15 mouse cellular contexts compared by ENCODE assay signal in genomic region chr17:84047520-84047919, GRCm38 (mm10).
DNase-seq lines count a peak whose midpoint lies in the region; ATAC-seq and TF ChIP-seq lines count a peak whose summit lies in the region.
"Had no signal": no experiment of that assay in that cellular context is flagged by ENCODE, and none has a peak within 500 bp of the region (broad histone marks: within the 10 kb centered on the region; RNA-seq: fewer than 3 reads in every experiment).

No protein-coding gene starts in this region.

- DNase-seq in heart, postnatal 0 days (ENCODE audit: low spot score): no peak
- no peak for DNase-seq in heart, adult 8-10 months (ENCODE audit: low spot score)
- DNase-seq in lung, embryonic 14.5 days: no peak
- no peak for DNase-seq in lung, adult 18-20 months
- DNase-seq in NIH3T3 (ENCODE audit: low read depth): peak; percentile 38
- DNase-seq in stomach, postnatal 0 days (ENCODE audit: low spot score): no peak
- DNase-seq: adrenal gland, postnatal 36 days; cerebellum, adult 11 months; embryo, embryonic 11 days; gastrocnemius, postnatal 36 days; heart, postnatal 10 days; kidney, postnatal 14 days; right cerebral cortex, adult 18-20 months had no signal

- ATAC-seq in heart, postnatal 0 days (ENCODE audit: insufficient read depth, low read depth): no peak
- ATAC-seq in lung, embryonic 14.5 days (ENCODE audit: insufficient read depth): no peak
- no peak for ATAC-seq in stomach, postnatal 0 days (ENCODE audit: low FRiP score, low TSS enrichment)
- no peak for ATAC-seq in erythroid progenitor cell, adult 5-6 weeks (replicated peaks; ENCODE audit: low FRiP score, poor library complexity, severe bottlenecking)

- no peaks in the 10 kb centered on the region for H3K36me3 ChIP-seq in heart, postnatal 0 days (replicated peaks; ENCODE audit: control insufficient read depth, insufficient read depth, low read length)
- no peaks in the 10 kb centered on the region for H3K36me3 ChIP-seq in lung, embryonic 14.5 days (ENCODE audit: insufficient read depth)
- no peaks in the 10 kb centered on the region for H3K36me3 ChIP-seq in stomach, postnatal 0 days (ENCODE audit: control insufficient read depth, insufficient read depth, low read length)
- H3K36me3 ChIP-seq: hindbrain, embryonic 15.5 days had no signal

- H3K4me3 ChIP-seq in heart, postnatal 0 days (ENCODE audit: low read depth, low read length): no peak overlapping the region
- H3K4me3 ChIP-seq in lung, embryonic 14.5 days (ENCODE audit: low read depth, low read length): no peak overlapping the region
- H3K4me3 ChIP-seq in stomach, postnatal 0 days (ENCODE audit: low read depth, low read length): no peak overlapping the region
- H3K4me3 ChIP-seq: hindbrain, embryonic 15.5 days had no signal

- H3K27ac ChIP-seq in heart, postnatal 0 days (ENCODE audit: low read depth): no peak overlapping the region
- H3K27ac ChIP-seq in lung, embryonic 14.5 days (ENCODE audit: low read depth): no peak overlapping the region
- H3K27ac ChIP-seq in stomach, postnatal 0 days (replicated peaks): no peak overlapping the region
- H3K27ac ChIP-seq: hindbrain, embryonic 15.5 days had no signal

- H3K27me3 ChIP-seq in heart, postnatal 0 days (ENCODE audit: control insufficient read depth, insufficient read depth, low read length): no peaks in the 10 kb centered on the region
- H3K27me3 ChIP-seq in lung, embryonic 14.5 days (ENCODE audit: insufficient read depth, low read length): no peaks in the 10 kb centered on the region
- no peaks in the 10 kb centered on the region for H3K27me3 ChIP-seq in stomach, postnatal 0 days (ENCODE audit: control insufficient read depth, insufficient read depth, low read length)
- H3K27me3 ChIP-seq: hindbrain, embryonic 15.5 days had no signal

- H3K9ac ChIP-seq in heart, postnatal 0 days (replicated peaks; ENCODE audit: low read depth, low read length): no peak overlapping the region
- no peak overlapping the region for H3K9ac ChIP-seq in lung, embryonic 14.5 days
- H3K9ac ChIP-seq in stomach, postnatal 0 days (ENCODE audit: low read length): no peak overlapping the region
- H3K9ac ChIP-seq: hindbrain, embryonic 15.5 days had no signal

- TF ChIP-seq CTCF in heart, postnatal 0 days (IDR thresholded peaks at IDR 0.05; ENCODE audit: low read depth): 0 out of 2 replicates have a peak, but pooled peaks have one; percentile 10
- peak; percentile 52 for TF ChIP-seq CTCF in lung, embryonic 14.5 days (IDR thresholded peaks at IDR 0.05; ENCODE audit: low read depth)
- peak; percentile 51 for TF ChIP-seq CTCF in stomach, postnatal 0 days (IDR thresholded peaks at IDR 0.05; ENCODE audit: low read depth)

- peaks cover 10% of the 10 kb centered on the region for H3K4me1 ChIP-seq in heart, postnatal 0 days (ENCODE audit: control insufficient read depth, insufficient read depth)
- H3K4me1 ChIP-seq in lung, embryonic 14.5 days (ENCODE audit: insufficient read depth): peaks cover 18% of the 10 kb centered on the region
- peaks cover 6% of the 10 kb centered on the region; the same call in 1 of the 2 replicates for H3K4me1 ChIP-seq in stomach, postnatal 0 days (replicated peaks; ENCODE audit: control insufficient read depth, insufficient read depth)

- no peaks in the 10 kb centered on the region for H3K9me3 ChIP-seq in heart, postnatal 0 days (replicated peaks; ENCODE audit: control insufficient read depth, low read length)
- no peaks in the 10 kb centered on the region; the same call in 1 of the 2 replicates for H3K9me3 ChIP-seq in lung, embryonic 14.5 days (ENCODE audit: low read depth, low read length)
- H3K9me3 ChIP-seq in stomach, postnatal 0 days (ENCODE audit: control insufficient read depth, low read length): no peaks in the 10 kb centered on the region
- H3K9me3 ChIP-seq: hindbrain, embryonic 15.5 days had no signal

- H3K4me2 ChIP-seq in heart, postnatal 0 days (ENCODE audit: low read depth, low read length): no peak overlapping the region
- H3K4me2 ChIP-seq in lung, embryonic 14.5 days: no peak overlapping the region
- H3K4me2 ChIP-seq in stomach, postnatal 0 days (replicated peaks; ENCODE audit: low read depth): no peak overlapping the region
- H3K4me2 ChIP-seq: hindbrain, embryonic 15.5 days had no signal

- WGBS in heart, postnatal 0 days: 91% methylated on average over 1 of the region's 1 CpGs
- 87% methylated on average over 1 of the region's 1 CpGs for WGBS in lung, embryonic 14.5 days
- WGBS in stomach, postnatal 0 days: 77% methylated on average over 1 of the region's 1 CpGs

- TF ChIP-seq EP300 in heart, postnatal 0 days (IDR thresholded peaks at IDR 0.05; ENCODE audit: low read depth): no peak
- no peak for TF ChIP-seq EP300 in stomach, postnatal 0 days (optimal IDR thresholded peaks at IDR 0.05)
